In genomic region chr2:178909325-178909724, GRCm38 (mm10) we compare ENCODE assay signal across 13 mouse cellular contexts.
"Had no signal": no experiment of that assay in that cellular context is flagged by ENCODE, and none has a peak within 500 bp of the region (broad histone marks: within the 10 kb centered on the region; RNA-seq: fewer than 3 reads in every experiment).

No protein-coding gene starts in this region.

- DNase-seq: kidney, postnatal 25 days; lung, adult 2 months; lung, postnatal 36 days; midbrain, embryonic 14.5 days; right cerebral cortex, adult 18-20 months; right cerebral cortex, postnatal 25 days; thymus, postnatal 4 days had no signal

- H3K9me3 ChIP-seq: liver, embryonic 15.5 days; neural tube, embryonic 15.5 days had no signal

- H3K9ac ChIP-seq: liver, embryonic 15.5 days; neural tube, embryonic 15.5 days had no signal

- H3K4me3 ChIP-seq: left cerebral cortex, adult 2 months; liver, embryonic 15.5 days; myocyte; neural tube, embryonic 15.5 days had no signal

- H3K27ac ChIP-seq: left cerebral cortex, adult 2 months; liver, embryonic 15.5 days; neural tube, embryonic 15.5 days; stomach, postnatal 0 days had no signal

- H3K4me2 ChIP-seq: liver, embryonic 15.5 days; neural tube, embryonic 15.5 days had no signal

- H3K27me3 ChIP-seq: liver, embryonic 15.5 days; neural tube, embryonic 15.5 days had no signal

- H3K36me3 ChIP-seq: liver, embryonic 15.5 days; neural tube, embryonic 15.5 days had no signal

- H3K4me1 ChIP-seq: liver, embryonic 15.5 days had no signal

- ATAC-seq: lung, postnatal 0 days had no signal
